Mouse (Mus musculus) thymus, postnatal 25 days (tissue): Measurements from ENCODE around the gene Tmem259.

ENCODE experiments used
- DNase-seq: peaks from one replicate; pipeline ENCODE4 v3.0.0; 2022

The Tmem259 gene

DNA sequence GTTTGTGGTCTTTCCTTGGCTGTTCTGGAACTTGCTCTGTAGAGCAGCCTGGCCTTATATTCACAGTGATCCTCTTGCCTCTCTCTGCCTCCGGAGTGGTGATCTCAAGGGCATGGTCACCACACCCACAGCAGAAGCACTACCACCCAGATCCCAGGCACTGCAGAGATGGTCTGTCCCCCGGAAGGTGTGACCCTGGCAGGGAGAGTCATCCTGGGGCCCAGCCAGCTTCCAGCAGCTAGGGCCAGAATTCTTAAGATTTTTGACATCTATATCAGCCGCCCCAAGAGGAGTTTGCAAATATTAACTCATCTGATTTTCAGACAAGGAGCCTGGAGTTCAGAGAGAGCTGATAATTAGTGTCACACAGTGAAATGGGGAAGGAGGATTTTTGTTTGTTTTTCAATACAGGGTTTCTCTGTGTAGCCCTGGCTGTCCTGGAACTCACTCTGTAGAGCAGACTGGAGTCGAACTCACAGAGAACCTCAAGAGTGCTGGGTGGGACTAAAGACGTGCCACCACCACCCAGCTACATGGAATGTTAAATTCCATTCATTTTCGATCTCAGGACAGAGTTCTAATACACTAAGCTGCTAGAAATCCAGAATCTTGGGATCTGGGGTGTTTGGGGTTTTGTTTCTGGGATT lies 2.2 kb upstream of the Tmem259 start:
- no peak for DNase-seq

DNA sequence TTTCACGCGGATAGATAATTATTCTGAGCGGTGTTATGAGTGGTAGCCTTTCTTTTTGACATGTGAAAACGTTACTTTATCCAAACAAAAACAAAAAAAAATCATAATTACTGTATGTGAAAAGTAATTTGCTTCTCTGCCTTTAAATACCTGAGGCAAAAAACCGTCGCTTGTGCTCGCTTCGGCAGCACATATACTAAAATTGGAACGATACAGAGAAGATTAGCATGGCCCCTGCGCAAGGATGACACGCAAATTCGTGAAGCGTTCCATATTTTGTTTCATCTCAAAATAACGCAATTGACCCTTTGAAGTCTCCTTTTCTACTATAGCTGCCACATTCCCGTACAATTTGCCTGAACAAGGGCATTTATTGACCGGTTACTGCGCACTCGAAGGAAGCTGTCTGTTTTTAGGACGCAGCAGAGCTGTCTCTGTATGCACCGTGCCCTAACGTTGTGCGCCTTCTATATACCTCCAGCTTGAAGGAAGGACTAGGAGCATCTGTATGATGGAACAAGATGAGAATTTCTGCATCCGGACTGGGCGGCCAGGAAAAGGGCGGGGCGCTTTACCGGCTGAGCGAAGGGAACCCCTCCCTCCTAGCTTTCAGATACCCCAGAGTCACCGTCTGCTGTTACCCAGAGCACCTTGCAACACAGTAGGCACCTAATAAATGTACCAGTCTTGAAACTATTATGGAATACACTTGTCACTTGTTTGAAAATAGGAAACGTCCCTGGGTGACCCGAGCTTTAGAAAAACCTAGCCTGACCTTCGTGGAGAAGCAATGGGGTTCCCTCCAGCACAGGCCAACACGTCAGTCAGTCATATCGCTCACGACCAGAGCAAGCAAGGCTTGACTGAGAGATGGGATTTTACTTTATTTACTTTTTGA lies 1.5 kb upstream of the Tmem259 start:
- DNase-seq, result peak; percentile 83

DNA sequence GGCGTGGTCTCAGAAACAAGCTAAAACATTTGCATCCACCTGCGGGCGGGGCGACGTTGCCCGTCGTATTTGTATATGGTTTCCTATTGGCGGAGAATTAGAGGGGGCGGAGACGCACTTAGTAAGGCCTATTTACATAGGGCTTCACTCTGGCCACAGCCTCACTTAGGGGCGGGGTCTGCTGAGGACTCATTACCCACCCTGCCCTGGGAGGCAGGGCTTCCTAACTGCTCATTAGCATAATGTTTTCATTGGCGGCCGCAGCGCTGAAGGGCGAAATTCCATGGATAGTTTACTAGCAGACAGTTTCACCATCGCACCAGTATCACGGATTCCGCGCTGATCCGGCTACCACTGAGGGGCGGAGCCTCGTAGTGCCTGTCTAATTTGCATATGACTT lies 741 bp upstream of the Tmem259 start:
- DNase-seq, result peak; percentile 95

DNA sequence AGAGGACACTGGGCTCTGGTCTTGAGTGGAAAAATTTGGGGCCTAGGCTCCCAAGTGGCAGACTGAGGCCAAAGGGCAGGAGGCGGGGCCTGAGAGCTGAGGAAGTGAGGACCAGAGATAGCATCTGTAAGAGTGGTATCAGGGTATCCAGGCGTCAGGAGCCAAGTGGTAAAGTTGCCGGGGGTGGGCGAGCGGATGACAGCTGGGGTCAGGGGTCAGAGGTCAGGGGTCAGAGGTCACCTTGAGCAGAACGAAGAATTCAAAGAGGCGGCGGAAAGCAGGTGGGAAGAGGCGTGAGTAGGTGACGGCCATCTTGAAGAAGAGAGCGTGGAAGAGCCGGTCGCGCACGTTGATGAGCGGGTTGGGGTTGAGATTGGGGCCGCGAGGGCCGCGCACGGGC lies 460 bp downstream of the Tmem259 start:
- DNase-seq, result peak; percentile 67

DNA sequence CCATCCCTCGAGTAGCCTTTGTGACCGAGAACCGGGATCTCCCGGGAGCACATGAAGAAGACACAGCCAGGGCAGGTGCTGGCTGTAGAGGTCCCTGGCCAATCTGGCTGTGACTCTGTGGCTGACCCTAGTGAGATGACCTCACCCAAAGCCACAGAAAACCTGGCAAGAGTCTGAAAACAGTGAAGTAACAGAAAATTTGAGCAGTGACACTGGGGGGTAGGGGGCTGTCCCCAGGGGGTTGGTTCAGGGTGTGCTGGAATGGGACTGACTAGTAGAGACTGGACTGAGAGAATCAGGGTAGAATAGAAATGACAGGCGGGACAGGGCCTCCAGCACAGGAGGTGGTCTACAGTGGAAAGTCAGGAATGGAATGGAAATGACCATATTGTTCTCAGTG lies 925 bp downstream of the Tmem259 start:
- DNase-seq, result no peak

DNA sequence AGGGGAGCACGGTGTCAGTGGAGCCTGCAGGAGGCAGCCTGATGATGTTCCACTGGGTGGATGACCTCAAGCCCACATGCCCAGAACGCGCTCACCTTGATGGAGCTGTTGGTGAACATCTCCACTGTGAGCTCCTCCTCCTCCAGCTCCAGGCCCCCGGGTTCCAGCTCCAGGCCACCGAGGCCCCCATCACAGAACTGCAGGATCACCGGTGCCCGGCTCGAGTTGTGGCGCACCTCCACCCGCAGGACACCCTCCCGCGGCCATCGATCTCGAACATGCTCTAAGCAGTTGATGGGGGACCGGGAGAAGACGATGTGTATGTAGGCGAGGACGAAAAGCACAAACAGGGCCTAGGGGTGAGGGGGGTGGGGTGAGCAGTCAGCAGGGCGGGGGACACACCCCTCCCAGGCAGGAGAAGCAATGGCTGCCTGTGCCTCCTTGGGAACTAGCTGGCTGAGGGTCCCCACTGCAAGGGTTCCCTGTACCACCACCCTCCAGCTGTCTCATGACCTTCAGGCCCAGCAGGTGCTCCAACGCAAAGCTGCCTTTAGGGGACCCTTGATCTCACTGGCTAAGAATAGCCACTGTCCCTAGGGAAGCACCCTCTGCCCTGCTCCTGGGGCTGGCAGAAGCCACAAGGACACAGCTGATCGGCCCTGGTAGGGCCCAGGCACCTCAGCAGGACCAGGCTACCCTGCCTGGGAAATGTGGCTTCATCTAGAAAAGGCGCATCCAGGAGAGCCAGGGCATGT lies 4.6 kb downstream of the Tmem259 start:
- no peak for DNase-seq

DNA sequence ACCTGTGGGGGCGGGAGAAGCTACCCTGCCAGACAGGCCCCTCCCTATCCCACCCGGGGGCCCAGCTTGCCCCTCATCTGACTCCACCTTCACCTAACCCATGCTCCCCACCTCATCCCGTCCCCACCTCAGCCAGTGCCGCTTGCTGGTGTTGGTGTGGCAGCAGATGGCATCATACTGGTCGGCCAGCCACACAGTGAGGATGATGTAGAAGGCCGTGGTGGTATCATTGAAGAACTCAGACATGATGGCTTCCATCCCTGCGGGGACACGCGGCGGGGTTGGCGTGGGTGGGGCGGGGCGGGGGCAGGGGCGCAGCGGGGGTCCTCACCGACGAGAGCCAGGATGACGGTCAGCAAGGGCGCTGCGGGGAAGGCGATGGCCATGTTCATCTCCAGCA lies 6.1 kb downstream of the Tmem259 start:
- DNase-seq, result no peak

DNA sequence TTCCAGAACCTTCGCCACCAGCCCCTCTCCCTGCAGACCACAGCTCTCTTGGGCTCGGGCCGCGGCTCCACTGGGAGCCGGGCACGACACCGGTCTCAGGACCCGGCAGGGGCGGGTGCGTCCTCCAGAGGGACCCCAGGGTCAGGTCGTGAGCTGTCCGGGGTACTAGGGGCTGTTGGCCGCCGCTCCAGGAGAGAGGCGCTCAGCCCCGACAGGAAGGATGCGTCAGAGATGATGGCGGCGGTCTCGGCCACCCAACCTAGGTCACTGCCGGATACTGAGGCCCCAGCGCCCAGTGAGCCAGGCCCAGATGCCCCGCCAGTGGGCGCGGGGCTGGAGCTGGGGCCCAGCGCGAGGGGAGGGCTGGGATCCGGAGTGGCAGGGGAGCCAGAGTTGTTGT lies 6.8 kb downstream of the Tmem259 start:
- DNase-seq, result no peak

DNA sequence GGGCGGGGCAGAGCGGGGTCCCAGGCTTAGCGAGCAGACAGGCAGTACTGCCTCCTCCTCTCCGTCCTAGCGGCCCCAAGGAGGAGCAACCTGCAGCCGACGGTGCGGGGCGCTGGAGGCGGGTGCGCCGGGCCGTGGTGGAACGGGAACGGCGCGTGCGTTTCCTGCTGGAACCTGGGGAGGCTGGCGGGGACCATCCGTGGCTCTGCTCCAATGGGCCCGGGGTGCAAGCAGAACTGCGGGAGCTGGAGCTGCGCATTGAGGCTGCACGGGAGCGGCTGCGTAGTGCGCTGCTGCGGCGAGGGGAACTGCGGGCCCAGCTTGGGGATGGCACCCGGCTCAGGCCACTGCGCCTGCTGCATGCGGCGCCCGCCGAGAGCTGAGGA lies 7.4 kb downstream of the Tmem259 start:
- DNase-seq, result no peak

DNA sequence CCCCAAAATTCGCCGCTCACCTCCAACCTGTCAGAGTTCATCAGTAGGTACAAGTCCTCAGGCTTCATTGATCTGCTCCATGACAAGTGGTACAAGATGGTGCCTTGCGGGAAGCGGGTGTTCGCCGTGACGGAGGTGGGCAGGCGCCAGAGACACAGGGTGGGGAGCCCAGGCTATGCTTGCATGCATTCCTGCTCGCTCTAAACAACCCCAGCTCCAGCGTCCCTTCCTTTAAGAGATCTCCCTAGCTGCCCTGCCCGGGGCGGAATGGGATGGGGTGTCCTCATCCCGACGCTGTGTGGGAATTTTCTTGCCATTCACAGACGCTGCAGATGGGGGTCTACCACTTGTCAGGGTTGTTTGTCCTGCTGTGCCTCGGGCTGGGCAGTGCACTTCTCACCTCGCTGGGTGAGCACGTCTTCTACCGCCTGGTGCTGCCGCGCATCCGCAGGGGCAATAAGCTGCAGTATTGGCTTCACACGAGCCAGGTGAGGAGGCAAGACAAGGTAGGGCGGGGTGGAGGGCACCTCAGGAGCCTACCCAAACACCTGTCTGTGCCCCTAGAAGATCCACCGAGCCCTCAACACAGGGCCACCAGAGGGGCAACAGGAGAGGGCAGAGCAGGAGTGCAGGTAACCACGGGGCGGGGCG lies 7.9 kb downstream of the Tmem259 start:
- no peak for DNase-seq

DNA sequence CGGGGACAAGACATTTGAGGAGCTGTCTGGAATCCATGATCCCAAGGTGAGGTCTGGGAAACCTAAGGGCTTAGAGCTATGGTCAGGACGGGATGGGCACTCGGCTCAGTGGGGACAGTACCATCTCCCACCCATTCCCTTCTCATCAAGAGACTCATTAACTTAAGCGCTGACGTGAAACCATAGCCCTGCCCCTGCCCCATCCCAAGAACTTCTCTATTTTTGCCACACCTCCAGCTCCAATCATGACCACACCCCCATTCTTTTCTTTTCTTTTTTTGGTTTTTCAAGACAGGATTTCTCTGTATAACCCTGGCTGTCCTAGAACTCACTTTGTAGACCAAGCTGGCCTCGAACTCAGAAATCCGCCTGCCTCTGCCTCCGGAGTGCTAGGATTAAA lies 9.5 kb downstream of the Tmem259 start:
- no peak for DNase-seq

DNA sequence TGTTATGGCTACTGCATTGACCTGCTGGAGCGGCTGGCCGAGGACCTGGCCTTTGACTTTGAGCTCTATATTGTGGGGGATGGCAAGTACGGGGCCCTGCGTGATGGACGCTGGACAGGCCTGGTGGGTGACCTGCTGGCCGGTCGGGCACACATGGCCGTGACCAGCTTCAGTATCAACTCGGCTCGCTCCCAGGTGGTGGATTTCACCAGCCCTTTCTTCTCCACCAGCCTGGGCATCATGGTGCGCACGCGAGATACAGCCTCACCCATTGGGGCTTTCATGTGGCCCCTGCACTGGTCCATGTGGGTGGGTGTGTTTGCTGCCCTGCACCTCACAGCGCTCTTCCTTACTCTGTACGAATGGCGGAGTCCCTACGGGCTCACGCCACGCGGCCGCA lies 10.0 kb downstream of the Tmem259 start:
- no peak for DNase-seq

DNA sequence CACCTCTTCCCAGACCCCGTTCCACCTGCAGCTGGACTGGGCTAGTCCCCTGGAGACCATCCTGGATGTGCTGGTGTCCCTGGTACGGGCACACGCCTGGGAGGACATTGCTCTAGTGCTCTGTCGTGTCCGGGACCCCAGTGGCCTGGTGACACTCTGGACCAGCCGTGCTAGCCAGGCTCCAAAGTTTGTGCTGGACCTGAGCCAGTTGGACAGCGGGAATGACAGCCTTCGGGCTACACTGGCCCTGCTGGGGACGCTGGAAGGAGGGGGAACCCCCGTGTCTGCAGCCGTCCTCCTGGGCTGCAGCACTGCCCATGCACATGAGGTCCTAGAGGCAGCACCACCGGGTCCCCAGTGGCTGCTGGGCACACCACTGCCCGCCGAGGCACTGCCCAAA lies 11.3 kb downstream of the Tmem259 start:
- DNase-seq, result no peak

DNA sequence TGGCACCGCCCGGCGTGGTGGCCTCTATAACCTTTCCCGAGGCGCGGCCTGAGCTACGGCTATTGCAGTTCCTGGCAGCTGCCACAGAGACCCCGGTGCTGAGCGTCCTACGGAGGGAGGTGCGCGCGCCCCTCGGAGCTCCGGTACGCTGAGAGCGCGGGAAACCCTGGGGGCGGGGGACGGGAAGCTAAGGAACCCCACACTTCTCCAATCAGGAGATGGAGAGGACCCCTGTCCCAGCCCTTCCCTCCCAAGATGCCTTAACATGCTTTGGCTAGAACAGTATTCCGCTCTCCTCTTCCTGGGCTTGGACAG lies 13.0 kb downstream of the Tmem259 start:
- DNase-seq, result no peak

DNA sequence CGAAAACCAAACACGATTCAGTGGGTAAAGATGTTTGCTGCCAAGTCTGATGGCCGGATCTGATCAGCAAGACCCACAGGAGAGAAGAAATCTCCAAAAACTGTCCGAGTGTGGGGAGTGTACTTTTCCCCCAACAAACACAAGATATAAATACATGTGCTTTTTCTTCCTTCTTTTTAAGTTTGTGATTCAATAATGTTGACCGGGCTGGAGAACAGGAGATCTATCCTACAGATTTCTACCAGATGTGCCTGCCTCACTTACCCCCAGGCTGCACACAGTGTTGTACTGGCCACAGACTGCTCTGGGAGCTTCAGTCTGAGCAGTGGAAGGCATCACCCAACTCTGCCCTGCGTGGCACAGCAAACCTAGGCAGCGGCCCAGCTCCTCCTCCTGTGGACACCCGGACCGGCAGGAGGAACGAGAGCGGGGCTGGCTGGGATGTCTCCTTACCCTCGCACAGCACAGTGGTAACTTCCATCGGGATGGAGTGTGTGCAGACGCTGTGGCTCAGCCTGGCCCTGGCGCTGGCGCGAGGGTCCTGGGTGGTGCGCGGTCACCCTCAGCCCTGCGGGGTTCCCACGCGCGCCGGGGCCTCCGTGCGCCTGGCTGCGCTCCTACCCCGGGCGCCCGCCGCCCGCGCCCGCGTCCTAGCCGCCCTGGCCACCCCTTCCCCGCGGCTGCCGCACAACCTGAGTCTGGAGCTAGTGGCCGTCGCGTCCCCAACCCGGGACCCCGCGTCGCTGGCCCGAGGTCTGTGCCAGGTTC lies 13.5 kb downstream of the Tmem259 start, which contains the start of gene Grin3b:
Gene Grin3b (plus strand): TSS at position 301 of the 768 bp plus-strand sequence.
- no peak for DNase-seq

DNA sequence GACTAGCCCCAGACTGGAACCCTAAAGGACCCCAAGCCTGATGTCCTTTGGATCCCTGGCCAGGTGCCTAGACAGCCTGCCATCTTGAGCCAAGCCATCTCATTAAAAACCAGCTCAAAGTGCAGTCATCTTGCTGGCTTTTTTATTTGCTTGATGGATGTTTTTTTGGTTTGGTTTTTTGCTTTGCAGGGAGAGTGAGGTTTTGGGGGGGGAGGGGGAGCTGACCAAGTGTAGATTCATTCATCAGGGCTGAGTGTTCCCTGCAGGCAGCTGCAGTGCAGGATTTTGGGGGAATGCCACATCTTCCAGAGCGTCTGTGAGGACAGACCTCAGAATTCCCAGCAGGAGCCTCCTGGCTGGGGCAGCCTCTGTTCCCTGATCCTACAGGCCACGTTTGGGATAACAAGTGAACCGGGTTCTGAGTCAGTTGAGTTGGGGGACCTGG lies 15.0 kb downstream of the Tmem259 start:
- no peak for DNase-seq

DNA sequence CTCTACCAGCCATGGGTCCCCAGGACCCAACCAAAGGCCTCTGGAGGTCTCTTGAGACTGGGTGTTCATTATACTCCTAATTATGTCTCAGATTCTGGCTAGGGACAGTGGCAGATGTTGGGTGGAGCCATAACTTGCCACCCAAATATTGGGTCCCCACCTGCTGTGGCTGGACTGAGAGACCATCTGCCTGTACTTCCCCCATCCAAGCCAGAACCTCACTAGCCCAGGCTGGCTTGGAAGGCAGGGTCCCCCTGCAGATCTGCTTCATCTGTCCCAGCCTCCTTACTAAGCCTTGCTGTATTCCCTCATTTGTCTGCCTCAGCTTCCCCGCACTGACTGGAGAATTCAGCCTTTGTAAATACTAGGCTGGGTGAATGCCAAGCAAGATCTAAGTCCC lies 15.9 kb downstream of the Tmem259 start:
- DNase-seq, result no peak

DNA sequence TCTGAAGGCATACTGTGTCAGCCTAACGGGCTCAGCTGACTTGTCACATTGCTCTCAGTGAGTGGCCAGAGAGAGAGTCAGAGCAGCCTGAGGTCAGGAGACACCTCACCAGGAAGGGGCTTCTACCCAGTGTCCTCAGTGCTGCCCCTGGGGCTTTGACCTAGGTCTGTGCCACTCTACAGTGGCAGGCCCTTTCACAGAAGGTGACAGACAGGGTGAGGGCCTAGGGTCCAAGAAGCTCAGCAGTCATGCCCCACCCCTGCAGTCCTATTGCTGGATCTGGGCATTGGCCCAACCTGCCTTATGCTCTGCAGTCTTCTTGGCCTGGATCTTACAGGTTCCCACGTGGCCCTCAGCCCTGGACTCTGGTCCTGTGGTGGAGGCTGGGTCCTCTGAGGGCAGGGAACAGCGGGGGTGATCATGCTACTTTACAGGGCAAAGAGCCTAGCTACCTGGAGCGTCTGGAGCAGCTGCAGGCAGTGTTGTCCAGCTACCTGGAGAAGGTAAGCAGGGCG lies 17.2 kb downstream of the Tmem259 start:
- DNase-seq, result no peak

DNA sequence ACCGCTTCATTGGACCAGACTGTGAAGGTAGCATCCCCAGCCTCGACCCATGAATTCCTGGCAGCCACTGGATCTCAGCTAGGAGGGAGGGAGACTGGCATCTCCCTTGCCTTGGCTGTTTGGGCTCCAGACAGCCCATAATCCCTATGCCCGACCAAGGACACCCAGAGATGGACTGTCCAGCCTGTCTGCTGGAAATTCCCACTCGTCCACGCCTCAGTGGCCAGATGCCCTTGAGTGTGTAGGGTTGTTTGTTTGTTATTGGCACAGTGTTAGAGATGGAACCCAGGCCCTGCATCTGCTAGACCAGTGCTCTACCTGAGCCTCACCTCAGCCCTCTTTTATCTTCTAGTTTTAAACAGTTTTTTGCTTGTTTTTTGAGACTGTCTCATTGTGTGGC lies 18.8 kb downstream of the Tmem259 start:
- no peak for DNase-seq

DNA sequence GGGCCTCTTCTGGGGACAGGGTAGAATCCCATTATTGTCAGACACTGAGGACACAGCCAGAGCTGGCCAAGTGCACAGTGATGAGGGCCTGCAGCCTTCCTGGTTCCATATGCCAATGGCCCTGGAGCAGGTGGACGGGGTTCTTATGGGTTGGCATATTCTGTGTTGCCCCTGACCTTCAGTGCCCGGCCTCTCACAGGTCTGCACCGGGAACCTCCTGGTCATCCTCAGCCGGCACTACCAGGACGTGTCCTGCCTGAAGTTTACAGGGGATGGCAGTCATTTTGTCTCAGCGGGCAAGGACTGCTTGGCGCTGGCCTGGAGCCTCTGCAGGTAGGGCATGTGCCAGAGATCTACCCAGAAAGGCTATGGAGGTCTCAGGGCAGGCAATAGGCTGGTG lies 19.4 kb downstream of the Tmem259 start:
- DNase-seq, result no peak

DNA sequence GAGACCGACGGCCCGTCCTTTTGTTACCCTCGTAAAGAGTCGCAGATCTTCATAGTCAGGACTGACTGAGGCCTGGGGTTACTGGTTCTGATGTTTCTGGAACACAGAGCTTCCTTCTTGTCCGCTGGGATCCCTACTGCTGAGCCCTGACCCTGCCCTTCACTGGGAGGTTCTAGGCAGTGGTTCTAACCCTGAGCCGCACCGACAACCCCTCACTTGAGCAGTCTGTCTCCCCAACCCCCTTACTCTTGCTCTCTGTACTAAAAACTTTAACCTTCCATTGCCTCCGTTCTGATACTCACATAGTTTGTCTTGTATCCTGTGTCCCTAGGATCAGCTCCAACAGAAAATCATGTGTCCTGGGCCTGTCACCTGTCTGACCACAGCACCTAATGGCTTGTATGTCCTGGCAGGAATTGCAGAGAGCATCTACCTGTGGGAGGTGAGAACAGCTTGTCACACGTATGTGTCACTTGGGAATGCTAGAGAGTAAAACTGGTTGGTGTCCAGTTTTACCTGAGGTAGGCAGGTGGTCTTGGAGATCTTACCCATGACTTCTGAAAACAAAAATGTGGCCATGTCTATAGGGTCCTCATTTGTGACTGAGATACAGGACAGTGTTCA lies 23.3 kb downstream of the Tmem259 start:
- no peak for DNase-seq
